Mouse (Mus musculus): ENCODE measurements around the gene Gm10778. TPM values are rescaled to one million over a fixed set of nuclear protein-coding genes. Genes with fewer than 3 reads are reported as not detected.
"Not testable (repeated sequence)": the region's sequence is repeated elsewhere in the genome, so short reads cannot be mapped to it uniquely, and the experiment has no call there.

Gene Gm10778
- polyA plus RNA-seq, 1 experiment from 2014 or later, result 1.1 TPM

- Histone ChIP-seq H3K27me3 (ENCODE audit: control insufficient read depth, insufficient read depth, low read depth, low read length) (no peaks in the 10 kb centered on the region), H3K9ac (ENCODE audit: low read depth, low read length) (peak within 1 kb of the TSS; percentile 72), H3K27ac (ENCODE audit: low read length) (peak within 1 kb of the TSS; percentile 88), H3K4me3 (ENCODE audit: low read depth, low read length) (peak within 1 kb of the TSS; percentile 76), H3K36me3 (ENCODE audit: control insufficient read depth, insufficient read depth) (no peaks in the 10 kb centered on the region), H3K4me2 (ENCODE audit: low read depth, low read length) (peak within 1 kb of the TSS; percentile 80), H3K4me1 (ENCODE audit: control insufficient read depth, low read depth, low read length) (peaks cover 20% of the 10 kb centered on the region), H3K9me3 (replicated peaks; ENCODE audit: control insufficient read depth, low read length) (no peaks in the 10 kb centered on the region)
- ATAC-seq (ENCODE audit: low read depth), result peak; percentile 94
- 4% methylated on average over 40 of the region's 40 CpGs for WGBS (ENCODE audit: insufficient replicate concordance)
Measured at GRCm38 (mm10) chr10:81626994-81627835, 21.6 kb upstream of the Gm10778 start, which contains the start of gene Sirt6. Gene Sirt6 (minus strand): TSS chr10:81627797.

DNA sequence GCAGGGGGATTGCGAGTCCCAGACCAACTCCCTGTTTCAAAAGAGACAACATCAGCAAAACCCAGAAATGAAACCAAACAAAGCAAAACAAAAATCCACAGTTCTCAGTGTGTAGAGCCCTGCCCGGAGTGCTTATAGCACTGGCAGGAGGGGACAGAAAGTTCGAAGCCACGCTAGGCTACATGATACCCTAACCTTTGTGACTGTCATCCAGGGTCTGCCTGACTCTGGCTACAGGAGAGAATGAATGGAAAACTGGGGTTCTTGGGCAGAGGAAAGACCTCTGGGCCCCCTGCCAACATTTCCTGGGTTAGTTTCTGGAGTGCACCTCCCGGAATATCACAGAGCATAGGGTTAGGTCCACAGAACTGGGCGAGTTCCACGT lies 21.0 kb upstream of the Gm10778 start:
- peak overlapping the region; percentile 76 for H3K4me3 ChIP-seq (ENCODE audit: low read depth, low read length)
- peak overlapping the region; percentile 80 for H3K4me2 ChIP-seq (ENCODE audit: low read depth, low read length)
- peak overlapping the region; percentile 88 for H3K27ac ChIP-seq (ENCODE audit: low read length)
- no peaks in the 10 kb centered on the region for H3K9me3 ChIP-seq (replicated peaks; ENCODE audit: control insufficient read depth, low read length)
- no peaks in the 10 kb centered on the region for H3K36me3 ChIP-seq (ENCODE audit: control insufficient read depth, insufficient read depth)
- H3K9ac ChIP-seq (ENCODE audit: low read depth, low read length), result peak overlapping the region; percentile 72
- no peaks in the 10 kb centered on the region for H3K27me3 ChIP-seq (ENCODE audit: control insufficient read depth, insufficient read depth, low read depth, low read length)
- H3K4me1 ChIP-seq (ENCODE audit: control insufficient read depth, low read depth, low read length), result peaks cover 20% of the 10 kb centered on the region
- WGBS (ENCODE audit: insufficient replicate concordance), result 41% methylated on average over 7 of the region's 7 CpGs
- peak; percentile 18 for ATAC-seq (ENCODE audit: low read depth)

DNA sequence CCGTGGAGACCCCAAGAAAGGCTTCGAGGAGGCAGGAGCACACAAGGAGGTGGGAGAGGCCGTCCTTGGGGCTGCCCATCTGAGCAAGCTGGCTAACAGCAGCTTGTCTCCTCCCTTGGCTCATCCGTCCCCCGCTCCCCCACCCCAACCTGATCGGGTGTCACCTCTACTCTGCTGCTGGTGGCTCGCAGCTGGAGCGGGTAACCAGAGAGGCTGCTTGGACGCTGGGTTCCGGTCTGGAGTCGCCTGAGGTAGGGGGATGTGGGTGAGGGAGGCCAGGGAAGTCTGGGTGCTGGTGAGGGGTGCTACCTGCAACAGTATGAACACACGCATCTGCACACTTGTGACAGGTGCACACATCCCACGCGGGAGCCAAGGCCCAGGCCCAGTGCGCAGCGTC lies 20.5 kb upstream of the Gm10778 start, which contains the start of gene Ankrd24:
Gene Ankrd24, plus strand, starts transcription at position 151 of the 400 bp plus-strand sequence.
- no peak for ATAC-seq (ENCODE audit: low read depth)
- WGBS (ENCODE audit: insufficient replicate concordance), result 82% methylated on average over 16 of the region's 16 CpGs
- Histone ChIP-seq H3K9ac (ENCODE audit: low read depth, low read length) (peak within 1 kb of the TSS; percentile 72), H3K27ac (ENCODE audit: low read length) (peak within 1 kb of the TSS; percentile 88), H3K36me3 (ENCODE audit: control insufficient read depth, insufficient read depth) (no peaks in the 10 kb centered on the region), H3K4me3 (ENCODE audit: low read depth, low read length) (peak within 1 kb of the TSS; percentile 76), H3K4me1 (ENCODE audit: control insufficient read depth, low read depth, low read length) (peaks cover 22% of the 10 kb centered on the region), H3K9me3 (replicated peaks; ENCODE audit: control insufficient read depth, low read length) (no peaks in the 10 kb centered on the region), H3K4me2 (ENCODE audit: low read depth, low read length) (peak within 1 kb of the TSS; percentile 80), H3K27me3 (ENCODE audit: control insufficient read depth, insufficient read depth, low read depth, low read length) (no peaks in the 10 kb centered on the region)

- H3K4me2 ChIP-seq (ENCODE audit: low read depth, low read length), result peak overlapping the region; percentile 87
- no peak overlapping the region for H3K27ac ChIP-seq (ENCODE audit: low read length)
- WGBS (ENCODE audit: insufficient replicate concordance), result 4% methylated on average over 36 of the region's 37 CpGs
- ATAC-seq (ENCODE audit: low read depth), result peak; percentile 94
- H3K4me1 ChIP-seq (ENCODE audit: control insufficient read depth, low read depth, low read length), result peaks cover 11% of the 10 kb centered on the region
- H3K9me3 ChIP-seq (replicated peaks; ENCODE audit: control insufficient read depth, low read length), result no peaks in the 10 kb centered on the region
- no peaks in the 10 kb centered on the region for H3K36me3 ChIP-seq (ENCODE audit: control insufficient read depth, insufficient read depth)
- H3K9ac ChIP-seq (ENCODE audit: low read depth, low read length), result peak overlapping the region; percentile 60
- peak overlapping the region; percentile 62 for H3K4me3 ChIP-seq (ENCODE audit: low read depth, low read length)
- H3K27me3 ChIP-seq (ENCODE audit: control insufficient read depth, insufficient read depth, low read depth, low read length), result no peaks in the 10 kb centered on the region
Measured at GRCm38 (mm10) chr10:81633253-81634099, 15.4 kb upstream of the Gm10778 start.

DNA sequence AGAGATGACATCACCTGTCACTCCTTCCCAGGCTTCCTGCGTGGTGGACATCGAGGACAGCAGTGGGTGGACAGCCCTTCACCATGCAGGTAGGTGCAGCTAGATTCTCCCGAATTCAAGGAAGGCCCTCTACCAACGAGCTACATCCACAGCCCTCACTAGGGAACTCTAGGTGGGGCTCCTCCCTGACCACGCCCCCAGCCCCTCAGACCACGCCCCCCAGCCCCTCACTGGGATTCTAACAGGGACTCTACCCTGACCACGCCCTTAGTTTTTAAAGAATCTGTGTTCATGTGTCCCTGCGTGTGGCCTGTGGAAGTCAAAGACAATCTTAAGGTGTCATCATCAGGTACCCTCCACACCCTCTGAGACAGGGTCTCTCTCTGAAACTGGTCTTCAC lies 12.5 kb upstream of the Gm10778 start:
- WGBS (ENCODE audit: insufficient replicate concordance), result 13% methylated on average over 8 of the region's 8 CpGs
- Histone ChIP-seq H3K4me2 (ENCODE audit: low read depth, low read length) (no peak overlapping the region), H3K4me1 (ENCODE audit: control insufficient read depth, low read depth, low read length) (peaks cover 11% of the 10 kb centered on the region), H3K9me3 (replicated peaks; ENCODE audit: control insufficient read depth, low read length) (no peaks in the 10 kb centered on the region), H3K27ac (ENCODE audit: low read length) (no peak overlapping the region), H3K9ac (ENCODE audit: low read depth, low read length) (no peak overlapping the region), H3K27me3 (ENCODE audit: control insufficient read depth, insufficient read depth, low read depth, low read length) (no peaks in the 10 kb centered on the region), H3K36me3 (ENCODE audit: control insufficient read depth, insufficient read depth) (no peaks in the 10 kb centered on the region), H3K4me3 (ENCODE audit: low read depth, low read length) (no peak overlapping the region)
- no peak for ATAC-seq (ENCODE audit: low read depth)

DNA sequence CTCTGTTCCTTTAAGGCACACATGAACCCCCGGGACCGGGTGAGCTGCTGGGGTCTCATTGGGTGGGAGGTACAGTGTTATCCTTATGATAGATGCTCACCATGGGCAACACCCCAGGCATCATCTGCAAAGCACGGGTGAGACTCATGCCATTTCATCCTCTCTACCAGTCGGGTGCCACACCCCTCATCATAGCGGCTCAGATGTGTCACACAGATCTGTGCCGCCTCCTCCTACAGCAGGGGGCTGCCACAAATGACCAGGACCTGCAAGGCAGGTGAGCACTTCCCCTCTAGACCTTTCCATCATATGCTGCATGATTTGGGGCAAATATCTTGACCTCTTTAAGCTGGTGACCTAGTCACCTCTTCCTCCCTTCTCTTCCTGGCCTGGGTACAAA lies 10.8 kb upstream of the Gm10778 start:
- H3K27me3 ChIP-seq (ENCODE audit: control insufficient read depth, insufficient read depth, low read depth, low read length), result no peaks in the 10 kb centered on the region
- no peaks in the 10 kb centered on the region for H3K36me3 ChIP-seq (ENCODE audit: control insufficient read depth, insufficient read depth)
- peaks cover 23% of the 10 kb centered on the region for H3K4me1 ChIP-seq (ENCODE audit: control insufficient read depth, low read depth, low read length)
- 54% methylated on average over 6 of the region's 6 CpGs for WGBS (ENCODE audit: insufficient replicate concordance)
- no peak overlapping the region for H3K4me3 ChIP-seq (ENCODE audit: low read depth, low read length)
- no peak overlapping the region for H3K4me2 ChIP-seq (ENCODE audit: low read depth, low read length)
- ATAC-seq (ENCODE audit: low read depth), result no peak
- no peaks in the 10 kb centered on the region for H3K9me3 ChIP-seq (replicated peaks; ENCODE audit: control insufficient read depth, low read length)
- no peak overlapping the region for H3K9ac ChIP-seq (ENCODE audit: low read depth, low read length)
- H3K27ac ChIP-seq (ENCODE audit: low read length), result no peak overlapping the region

DNA sequence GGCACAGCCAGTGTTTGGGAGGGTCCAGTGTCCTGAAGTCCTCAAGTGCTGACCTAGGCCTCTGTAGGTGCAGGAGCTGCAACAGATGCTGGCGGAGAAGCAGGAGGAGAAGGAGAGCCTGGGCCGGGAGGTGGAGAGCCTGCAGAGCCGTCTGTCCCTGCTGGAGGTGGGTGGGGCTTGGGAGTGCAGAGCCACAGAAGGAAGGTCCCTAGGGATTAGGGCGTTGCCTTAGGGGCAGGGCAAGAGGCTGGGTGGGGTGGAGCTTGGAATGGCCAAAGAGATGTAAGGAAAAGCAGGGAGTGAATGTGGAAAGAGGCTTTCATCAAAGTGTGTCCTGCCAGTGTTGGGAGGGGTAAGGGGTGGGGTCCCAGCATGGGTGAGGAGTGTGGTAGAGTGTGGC lies 8.0 kb upstream of the Gm10778 start:
- H3K4me3 ChIP-seq (ENCODE audit: low read depth, low read length); H3K4me2 ChIP-seq (ENCODE audit: low read depth, low read length); H3K9me3 ChIP-seq (replicated peaks; ENCODE audit: control insufficient read depth, low read length); H3K36me3 ChIP-seq (ENCODE audit: control insufficient read depth, insufficient read depth); H3K27ac ChIP-seq (ENCODE audit: low read length); H3K27me3 ChIP-seq (ENCODE audit: control insufficient read depth, insufficient read depth, low read depth, low read length); ATAC-seq (ENCODE audit: low read depth); H3K9ac ChIP-seq (ENCODE audit: low read depth, low read length): not testable (repeated sequence)
- peaks cover 12% of the 10 kb centered on the region for H3K4me1 ChIP-seq (ENCODE audit: control insufficient read depth, low read depth, low read length)
- 56% methylated on average over 4 of the region's 4 CpGs for WGBS (ENCODE audit: insufficient replicate concordance)

DNA sequence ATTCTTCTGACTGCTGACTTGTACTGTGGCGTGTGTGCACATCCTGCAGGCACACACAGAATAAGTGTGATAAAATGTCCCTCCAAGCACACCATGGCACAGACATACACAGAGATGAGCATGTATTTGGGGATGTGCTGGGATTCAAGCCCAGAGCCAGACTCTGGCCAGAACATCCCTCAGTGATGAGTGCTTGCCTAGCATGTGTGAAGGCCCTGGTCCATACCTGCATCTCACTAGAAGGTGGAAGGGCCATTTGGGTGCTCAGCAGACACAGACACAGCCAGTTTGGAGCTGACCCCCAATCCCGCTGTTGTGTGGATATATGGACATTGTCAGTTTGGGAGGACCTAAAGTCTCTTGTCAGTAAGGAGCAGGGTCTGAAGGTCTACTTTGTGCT lies 7.3 kb upstream of the Gm10778 start:
- ATAC-seq (ENCODE audit: low read depth), result no peak
- Histone ChIP-seq H3K4me1 (ENCODE audit: control insufficient read depth, low read depth, low read length) (peaks cover 12% of the 10 kb centered on the region), H3K4me2 (ENCODE audit: low read depth, low read length) (no peak overlapping the region), H3K27me3 (ENCODE audit: control insufficient read depth, insufficient read depth, low read depth, low read length) (no peaks in the 10 kb centered on the region), H3K27ac (ENCODE audit: low read length) (no peak overlapping the region), H3K9me3 (replicated peaks; ENCODE audit: control insufficient read depth, low read length) (no peaks in the 10 kb centered on the region), H3K36me3 (ENCODE audit: control insufficient read depth, insufficient read depth) (no peaks in the 10 kb centered on the region), H3K9ac (ENCODE audit: low read depth, low read length) (no peak overlapping the region), H3K4me3 (ENCODE audit: low read depth, low read length) (no peak overlapping the region)
- 77% methylated on average over 2 of the region's 2 CpGs for WGBS (ENCODE audit: insufficient replicate concordance)
